Mouse (Mus musculus) MN1 (cell line): ENCODE data around the gene Rnf39.

Experiments used
- DNase-seq: peaks from one replicate; pipeline ENCODE4 v3.0.0-alpha.2; 2016; ENCODE audit warnings: low spot score

Rnf39 gene

DNA sequence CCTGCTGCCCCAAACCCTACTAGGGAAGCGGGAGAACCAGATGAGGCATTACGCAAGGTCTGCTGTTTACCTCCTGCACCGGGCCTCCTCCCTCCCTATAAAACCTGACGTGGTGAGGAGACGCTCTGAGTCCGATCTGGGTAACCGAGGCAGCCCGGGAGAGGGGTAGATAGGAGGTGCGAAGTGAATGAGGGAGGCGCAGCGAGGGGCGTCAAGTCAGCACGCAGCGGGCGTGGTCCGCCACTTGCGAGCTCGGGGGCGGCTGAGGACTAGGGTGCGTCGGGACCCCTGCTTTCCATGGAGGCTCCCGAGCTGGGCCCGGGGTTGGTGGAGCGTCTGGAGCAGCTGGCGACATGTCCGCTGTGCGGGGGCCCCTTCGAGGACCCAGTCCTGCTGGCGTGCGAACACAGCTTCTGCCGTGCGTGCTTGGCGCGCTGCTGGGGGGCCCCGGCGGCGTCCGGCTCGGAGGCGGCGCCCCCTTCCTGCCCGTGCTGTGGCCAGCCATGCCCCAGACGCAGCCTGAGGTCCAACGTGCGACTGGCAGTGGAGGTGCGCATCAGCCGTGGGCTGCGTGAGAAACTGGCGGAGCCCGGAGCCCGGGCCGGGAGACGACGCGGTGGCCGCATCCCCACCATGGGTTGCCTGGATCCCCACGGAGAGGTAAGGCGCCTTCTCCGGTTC lies at the start of gene Rnf39:
Gene Rnf39 (plus strand): TSS at position 128 of the 681 bp plus-strand sequence.
- DNase-seq, result no peak

DNA sequence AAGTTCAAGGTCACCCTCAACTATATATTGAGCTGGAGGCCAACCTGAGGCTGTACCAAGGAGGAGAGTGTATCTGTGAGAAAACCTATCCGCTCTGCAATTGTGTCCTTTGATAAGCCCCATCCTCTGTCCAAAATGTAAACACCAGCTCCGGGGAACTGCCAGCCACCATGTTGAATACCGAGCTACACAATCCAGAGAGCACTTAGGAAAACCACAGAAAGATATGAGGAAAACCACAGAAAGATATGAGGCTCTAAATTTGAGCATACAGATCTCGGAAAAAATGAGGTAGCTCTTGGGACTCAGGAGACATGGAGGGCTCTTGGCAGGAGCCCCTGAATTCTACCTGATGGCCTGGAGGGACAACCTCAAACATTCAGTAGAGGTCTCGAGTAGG lies 49.3 kb upstream of the Rnf39 start:
- DNase-seq, result no peak

DNA sequence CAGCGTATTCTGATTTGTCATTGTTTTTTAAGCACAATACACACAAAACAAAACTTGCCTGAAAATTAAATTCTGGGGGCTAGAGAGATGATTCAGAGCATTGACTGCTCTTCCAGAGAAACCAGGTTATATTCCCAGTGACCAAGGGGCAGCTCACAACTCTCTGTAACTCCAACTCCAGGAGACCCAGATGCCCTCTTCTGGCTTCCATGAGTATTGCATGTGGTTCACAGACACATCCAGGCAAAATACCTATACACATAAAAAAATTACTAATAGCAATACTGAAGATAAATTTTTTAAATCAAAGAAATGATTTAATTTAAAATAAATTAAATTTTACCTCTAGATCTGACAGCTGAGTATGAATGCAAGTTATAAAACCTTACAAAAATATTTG lies 46.1 kb upstream of the Rnf39 start:
- DNase-seq, result peak; percentile 41

DNA sequence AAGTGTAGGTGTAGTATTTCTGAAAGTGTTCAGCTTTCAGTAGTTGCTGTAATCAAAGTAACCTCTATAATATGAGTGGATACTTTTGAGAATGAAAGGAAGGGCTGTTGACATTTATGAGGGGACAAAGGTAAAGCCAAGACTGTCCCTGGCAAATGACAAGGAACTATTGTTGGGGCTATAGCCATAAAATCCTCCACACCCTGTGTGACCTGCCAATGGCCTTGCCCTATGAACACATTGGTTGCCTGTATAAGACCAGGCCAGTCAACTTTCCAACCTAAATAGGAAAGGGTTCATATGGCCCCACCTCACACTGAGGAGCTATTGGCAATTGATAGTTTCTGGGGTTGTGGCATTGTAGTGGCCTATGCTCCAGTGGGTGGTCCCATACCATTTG lies 45.7 kb upstream of the Rnf39 start:
- no peak for DNase-seq

DNA sequence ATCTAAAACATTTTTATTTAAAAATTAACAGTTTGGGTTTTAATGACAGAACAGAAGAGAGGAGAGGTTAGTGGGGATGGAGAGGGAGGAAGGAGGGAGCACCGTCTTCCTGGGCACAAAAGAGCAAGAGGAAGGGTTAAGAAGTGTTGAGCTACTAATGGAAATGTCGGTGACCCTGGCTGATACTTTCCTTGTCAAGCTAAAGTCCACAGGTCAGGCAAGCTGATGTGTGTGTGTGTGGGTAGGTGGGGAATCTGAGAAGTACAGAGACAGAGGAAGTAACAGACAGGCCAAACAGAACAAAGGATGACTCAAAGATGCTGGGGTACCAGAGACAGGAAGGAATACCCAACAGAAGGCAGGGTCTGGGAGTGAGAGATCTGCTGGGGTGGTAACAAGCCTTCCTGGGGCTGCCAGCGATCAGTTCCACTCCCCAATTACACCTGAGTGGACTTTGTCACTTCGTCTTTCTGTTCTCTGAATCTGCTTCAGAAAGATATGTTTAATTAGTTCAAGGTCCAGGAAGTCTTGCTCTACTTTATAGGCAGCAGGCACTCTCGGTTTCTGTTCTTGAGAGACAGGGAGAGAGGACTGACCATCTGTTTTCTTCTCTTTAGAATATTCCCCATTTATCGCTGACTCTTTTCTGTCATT lies 45.0 kb upstream of the Rnf39 start, which contains the start of gene Trim31:
Gene Trim31 (plus strand): TSS at position 567 of the 654 bp plus-strand sequence.
- no peak for DNase-seq

DNA sequence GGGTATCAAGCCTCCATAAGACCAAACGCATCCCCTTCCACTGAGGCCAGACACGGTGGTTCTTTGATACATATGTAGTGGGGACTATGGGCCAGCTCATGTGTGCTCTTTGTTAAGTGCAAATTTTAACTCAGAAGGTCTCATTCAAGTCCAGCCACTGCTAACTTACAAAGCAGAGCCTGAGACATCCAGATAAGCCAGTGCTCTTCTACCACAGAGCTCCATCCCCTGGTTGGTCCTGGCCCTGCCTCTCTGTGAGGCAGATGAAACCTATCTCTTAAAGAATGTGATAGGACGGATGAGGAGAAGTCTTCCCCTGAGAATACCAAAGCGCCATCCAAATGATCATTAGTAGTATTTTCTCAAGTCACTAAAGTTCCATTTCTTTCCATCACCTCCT lies 43.3 kb upstream of the Rnf39 start:
- DNase-seq, result no peak

DNA sequence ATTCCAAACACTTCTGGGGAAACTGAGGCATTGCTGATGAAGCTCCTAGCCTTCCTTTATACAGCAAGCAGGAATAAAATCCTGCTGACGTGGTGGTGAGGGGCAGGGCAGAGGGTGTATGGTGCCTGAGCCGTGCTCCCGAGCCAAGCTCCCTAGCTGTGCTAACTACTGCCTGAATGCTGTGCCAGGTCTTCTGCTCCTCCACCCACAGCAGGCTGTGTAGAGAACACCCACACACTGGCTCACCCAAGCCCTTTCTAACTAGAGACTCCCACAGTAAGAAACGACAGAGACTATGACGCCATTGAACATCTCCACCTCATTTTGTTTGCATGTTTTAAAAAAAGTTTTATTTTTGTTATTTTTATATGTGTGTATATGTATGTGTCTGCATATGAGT lies 42.7 kb upstream of the Rnf39 start:
- DNase-seq, result no peak

DNA sequence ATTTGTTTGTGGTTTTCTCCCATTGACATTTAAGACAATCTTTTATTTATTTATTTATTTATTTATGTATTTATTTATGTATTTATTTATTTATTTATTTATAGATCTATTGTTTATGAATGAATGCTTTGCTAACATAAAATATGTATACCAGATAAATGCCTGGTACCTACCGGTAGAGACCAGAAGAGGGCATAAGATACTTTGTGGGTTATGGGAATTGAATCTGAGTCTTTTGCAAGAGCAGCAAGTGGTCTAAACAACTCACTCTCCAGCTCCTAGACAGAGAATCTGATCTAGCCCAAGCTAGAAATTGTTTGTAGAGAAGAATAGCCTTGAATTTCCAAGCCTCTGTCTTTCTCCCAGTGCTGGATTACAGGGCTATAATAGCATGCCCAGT lies 42.0 kb upstream of the Rnf39 start:
- no peak for DNase-seq

DNA sequence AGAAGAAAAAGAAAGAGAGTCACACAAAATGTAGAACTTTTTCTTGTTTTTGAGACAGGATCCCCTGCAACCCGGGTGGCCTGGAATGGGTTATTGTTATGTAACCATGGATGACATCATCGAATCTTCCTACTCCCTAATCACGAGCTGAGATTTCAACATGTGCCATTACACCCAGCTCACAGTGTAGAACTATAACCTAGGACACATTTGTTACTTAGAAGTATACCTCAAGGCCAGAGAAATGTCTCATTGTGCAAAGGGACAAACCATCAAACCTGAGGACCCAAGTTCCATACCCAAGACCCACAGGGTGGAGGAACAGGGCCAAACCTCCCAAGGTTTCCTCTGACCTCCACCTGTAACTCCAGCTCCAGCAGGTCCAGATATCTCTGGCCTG lies 39.1 kb upstream of the Rnf39 start:
- no peak for DNase-seq

DNA sequence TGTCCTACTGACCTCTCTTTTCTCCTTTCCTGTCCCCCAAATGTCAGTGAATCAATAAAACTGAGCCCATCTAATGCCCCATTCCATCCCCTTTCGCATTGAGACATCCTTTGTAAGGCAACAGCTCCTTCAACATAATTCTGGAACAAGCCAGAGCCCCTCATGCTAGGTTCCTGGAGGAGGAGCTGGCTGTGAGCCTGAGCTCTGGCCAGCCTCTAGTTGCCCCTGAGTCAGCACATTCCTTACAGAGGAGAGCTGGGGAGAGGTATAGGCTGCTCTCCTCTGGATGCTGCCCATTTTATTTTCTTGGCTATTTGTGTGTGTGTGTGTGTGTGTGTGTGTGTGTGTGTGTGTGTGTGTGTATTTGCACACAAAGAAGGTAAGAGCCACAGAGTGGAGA lies 34.5 kb upstream of the Rnf39 start:
- no peak for DNase-seq

DNA sequence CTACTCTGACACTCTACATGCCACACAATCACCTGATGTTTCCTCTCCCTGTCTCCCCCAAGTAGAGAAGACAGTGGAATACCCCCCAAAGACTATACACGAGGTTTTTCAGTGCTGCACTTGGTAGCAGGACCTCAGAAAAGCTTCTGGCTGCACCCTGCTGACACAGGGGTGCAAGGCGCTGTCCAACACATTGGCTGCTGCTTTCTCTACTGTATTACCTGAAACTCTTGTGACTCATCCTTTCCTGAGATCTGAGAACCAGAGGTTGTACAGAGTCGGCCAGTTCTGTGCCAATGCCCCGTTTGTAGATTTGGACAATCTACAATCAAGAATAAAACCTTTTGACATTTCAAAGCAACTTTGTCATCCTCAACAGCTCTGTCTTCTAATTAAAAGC lies 32.9 kb upstream of the Rnf39 start:
- DNase-seq, result no peak

DNA sequence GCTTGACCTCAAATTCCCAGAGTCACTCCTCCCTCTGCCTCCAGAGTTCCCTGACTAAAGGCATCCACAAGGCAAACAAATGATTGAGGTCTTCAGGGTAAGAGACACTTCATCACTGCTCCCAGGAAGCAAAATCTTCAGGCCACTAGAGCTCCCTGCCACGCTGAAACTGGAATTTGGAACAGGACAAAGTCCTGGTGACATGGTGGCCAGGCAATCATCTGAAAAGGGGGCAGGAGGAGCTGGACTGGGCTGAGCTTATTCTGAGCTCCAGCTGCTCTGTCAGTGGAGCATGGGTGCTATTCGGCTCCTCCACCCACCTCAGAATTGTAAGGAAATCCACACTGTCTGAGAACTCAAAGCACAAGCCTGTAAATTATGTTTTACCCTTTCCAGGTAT lies 30.7 kb upstream of the Rnf39 start:
- no peak for DNase-seq

DNA sequence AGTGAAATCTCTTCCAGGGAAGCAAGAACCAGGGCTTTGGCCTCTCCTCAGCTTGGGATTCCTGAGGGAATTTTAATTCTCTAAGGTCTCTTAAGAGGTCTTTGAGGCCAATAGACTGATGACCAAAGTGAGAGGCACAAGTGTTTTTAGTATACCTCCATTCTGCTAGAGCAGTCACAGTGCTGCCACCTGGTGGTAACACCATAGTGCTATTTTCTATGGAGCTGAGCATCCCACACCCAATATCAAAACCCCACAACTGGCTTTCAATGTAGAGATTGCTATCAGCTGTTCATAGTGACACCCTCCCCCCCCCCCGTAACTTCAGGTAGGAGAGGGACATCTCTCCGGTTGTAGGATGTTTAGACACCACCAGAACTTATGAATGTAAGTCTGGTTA lies 28.6 kb upstream of the Rnf39 start:
- peak; percentile 82 for DNase-seq

DNA sequence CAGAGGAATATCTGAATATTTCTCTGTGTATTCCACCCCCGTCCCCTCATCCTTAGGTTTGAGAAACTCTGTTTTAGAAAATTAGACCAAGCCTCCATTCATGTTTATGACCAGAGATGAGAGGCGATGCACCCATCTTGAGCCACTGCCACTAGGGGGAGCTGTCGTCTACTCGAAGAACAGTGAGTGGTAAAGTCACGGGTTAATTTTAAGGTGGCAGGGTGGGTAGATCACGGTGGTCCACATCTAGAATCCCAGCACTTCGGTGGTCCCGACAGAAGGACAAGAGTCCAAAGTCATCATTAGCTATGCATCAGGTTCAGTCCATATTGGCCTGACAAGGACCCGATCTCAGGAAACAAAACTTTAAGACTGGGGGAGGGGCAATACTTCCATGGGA lies 27.6 kb upstream of the Rnf39 start:
- peak; percentile 57 for DNase-seq

DNA sequence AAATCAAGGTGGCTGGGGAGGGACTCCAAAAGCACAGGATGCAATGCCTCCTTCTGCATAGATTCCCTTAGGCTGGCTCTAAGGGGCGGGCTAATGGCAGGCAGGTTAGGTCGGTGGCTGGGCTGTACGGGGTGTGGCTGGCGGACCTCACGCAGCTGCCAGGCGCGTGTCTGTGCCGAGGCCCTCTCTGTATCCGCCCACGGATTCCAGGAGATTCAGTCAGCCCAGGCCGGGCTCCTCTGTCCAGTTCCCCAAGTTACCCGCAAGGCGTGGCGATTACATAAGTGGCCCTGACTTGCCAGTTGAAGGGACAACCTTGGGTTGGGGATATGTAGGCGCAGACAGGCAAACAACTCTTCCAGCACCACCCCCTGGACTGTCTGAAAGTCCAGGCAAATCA lies 22.5 kb upstream of the Rnf39 start:
- peak; percentile 25 for DNase-seq

DNA sequence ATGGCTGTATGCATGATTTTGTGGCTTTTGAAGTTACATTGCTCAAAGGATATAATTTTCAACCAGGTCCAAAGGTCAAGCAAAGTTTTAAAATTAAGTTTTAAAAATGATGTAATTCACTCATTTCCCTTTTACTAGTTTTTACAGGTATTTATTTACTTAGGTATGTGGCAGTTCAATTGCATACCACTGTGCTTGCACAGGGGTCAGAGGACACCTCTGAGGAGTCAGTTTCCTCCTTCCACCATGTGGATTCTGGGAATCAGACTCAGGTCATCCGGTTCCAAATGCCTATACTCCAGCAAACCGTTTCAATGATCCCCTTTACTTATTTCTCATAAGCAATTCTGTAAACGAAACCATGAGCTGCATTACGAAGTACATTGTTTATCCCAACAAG lies 20.0 kb upstream of the Rnf39 start:
- no peak for DNase-seq

DNA sequence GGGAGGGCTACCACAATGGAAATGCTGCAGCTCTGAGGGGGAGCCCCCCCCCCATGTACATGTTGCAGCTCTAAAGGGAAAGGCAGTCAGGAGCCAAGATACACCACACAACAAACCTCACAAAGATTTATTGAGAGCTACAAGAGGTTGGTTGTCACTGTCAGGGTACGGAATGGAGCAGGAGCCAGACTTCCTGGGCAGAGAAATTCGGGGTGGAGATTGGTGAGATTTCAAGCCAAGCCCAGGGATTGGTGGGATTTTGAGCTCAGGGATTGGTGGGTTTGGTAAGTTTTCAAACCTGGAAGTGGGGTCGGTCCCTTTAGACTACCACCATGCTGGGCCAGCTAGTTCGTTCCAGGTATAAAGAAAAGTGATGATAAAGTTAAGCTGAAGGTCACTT lies 19.2 kb upstream of the Rnf39 start:
- no peak for DNase-seq

DNA sequence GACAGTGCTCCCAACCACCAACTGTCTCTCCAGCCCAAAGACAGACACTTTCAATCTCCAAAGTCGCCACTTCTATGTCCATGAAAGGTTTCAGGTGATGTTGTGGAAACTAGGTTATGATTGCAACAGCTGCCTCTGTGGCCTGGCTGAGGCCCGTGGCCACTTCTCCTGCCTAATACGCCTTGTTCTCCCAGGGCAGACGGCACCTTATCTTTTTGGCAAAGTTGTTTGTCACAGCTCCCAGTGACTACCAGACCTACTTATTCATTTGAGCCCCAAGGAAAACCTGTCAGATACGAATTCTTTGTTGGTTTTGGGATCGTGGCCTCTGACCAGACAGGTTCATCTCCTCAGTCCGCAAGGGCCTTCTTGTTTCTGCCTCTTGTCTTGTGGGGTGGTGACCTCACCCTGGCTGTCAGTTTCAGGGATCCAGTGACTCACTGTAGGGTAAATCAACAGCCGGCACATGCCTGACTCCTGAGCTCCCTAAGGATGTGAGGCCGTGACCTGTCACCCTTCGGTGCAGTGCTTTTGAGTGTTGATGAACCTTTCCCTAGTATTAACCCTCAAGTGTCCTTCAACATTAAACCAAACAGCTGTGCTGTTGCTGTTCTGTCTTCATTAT lies 15.1 kb upstream of the Rnf39 start:
- DNase-seq, result no peak

DNA sequence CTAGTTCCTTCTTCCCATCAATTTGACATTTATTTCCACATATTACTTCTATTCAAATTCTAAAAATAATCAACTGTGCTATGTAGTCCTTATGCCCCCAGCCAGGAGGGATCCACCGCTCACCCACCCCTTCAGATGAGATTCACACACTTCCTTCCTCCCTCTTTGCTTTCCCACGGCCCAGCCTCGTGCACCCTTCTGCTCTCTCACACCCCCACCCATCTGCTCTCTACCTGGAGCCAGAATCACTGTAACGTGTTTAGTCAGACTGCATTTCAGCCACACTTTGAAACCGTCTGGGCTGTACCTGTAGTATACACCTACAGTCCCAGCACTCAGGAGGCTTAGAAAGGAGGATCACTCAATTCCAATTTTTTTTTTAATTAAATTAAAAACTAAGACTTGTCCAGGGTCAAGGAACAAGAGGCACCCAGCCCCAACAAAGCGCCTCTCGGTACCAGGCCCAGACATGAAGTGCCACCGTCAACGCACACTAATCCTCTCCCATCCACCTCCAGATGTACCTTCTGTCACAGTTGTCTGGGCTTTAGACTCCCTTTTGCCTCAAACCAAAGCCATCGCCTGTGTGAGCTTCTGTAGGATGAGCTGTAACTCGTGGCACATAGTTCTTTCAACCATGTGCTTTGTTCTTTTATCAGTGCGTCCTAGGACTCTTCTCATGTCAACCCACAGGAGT lies 13.3 kb upstream of the Rnf39 start:
- DNase-seq, result no peak

DNA sequence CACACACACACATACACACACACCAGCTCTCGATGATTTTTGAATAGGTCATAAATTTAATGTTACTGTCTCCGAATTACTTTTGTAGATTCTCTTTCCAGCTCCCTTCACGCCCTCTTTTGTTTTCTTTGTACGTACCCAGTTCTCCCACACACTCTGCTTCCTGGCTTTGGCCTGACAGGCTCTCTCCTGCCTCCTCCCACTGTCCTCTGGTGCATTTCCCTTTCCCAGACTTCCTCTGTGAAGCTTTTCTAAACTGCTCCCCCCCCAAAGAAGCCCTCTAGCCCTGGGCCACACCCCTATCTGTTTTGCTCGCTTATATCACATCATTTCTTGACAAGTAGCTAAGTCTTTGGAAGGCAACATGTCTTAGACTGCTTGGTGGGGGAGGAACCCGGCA lies 12.5 kb upstream of the Rnf39 start:
- DNase-seq, result no peak

DNA sequence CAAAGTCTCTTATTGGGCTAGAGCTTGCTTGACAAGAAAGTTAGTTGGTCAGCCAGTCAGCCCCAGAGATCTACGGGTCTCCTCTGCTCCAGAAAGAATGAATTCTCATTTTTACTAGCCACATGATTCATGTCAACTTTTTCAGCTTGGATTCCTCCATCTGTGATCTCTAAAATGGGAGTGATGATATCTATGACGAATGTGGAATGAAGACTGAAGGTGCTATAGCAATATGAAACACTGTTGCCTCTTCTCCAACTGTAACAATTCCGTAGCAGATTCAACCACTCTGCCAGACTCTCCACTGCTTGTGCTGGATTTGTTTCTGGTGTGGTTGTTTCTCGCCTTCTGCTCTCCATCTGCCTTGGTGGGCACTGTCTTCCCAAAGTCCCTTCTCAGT lies 11.6 kb upstream of the Rnf39 start:
- no peak for DNase-seq

DNA sequence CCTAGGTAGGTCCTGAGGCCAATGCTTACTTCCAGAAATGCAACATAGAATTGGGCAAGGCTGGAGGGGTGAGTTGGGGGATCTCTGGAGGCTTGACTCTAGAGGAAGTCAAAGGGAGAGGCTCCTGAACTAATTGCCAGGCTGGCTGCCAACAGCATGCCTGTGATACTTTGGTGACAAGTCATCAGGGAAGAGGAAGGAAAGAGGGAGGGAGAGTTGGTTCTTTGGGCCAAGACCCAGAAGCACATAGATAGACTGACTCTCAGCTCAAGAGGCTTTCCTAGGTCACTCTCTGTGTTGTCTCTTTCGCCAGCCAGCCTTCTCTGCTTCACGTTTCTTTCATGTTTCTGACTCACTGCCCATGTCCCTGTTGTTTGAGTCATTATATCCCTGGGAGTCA lies 10.9 kb upstream of the Rnf39 start:
- DNase-seq, result no peak

DNA sequence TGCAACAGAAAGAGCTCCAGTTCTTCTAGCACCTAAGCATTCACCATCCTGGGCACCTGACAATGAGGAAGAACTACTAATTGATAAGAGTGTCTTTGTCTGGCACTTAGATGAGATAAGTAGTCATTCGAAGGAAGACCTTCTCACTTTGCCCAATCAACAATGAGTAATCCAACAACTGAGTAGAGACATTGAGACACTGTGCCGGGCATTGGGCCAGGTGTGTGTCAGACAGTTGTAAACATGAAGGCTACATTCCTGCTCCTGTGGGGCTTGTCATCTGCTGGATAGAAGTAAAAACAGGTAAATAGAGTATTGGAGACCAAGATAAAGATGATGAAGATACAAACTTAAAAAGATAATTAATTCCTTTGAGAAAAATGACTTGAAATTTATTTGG lies 4.7 kb upstream of the Rnf39 start:
- DNase-seq, result no peak
